Mouse (Mus musculus): ENCODE measurements around the gene Srms. TPM values are rescaled to one million over a fixed set of nuclear protein-coding genes. Genes with fewer than 3 reads are reported as not detected.
A peak's percentile ranks its signal among the peaks of the same experiment; 100 is the strongest.

The Srms gene
- total RNA-seq, 2 experiments from 2014 or later = 0.12 to 0.41 TPM

GRCm38 (mm10) chr2:181237251-181238014, 24.4 kb upstream of the Srms start:
- DNase-seq (ENCODE audit: low spot score in 2 of 2) = no peak
- TF ChIP-seq CTCF (conservative IDR thresholded peaks at IDR 0.05) = no peak
- H3K27ac ChIP-seq = no peak overlapping the region
- no peak overlapping the region for H3K4me3 ChIP-seq

DNA sequence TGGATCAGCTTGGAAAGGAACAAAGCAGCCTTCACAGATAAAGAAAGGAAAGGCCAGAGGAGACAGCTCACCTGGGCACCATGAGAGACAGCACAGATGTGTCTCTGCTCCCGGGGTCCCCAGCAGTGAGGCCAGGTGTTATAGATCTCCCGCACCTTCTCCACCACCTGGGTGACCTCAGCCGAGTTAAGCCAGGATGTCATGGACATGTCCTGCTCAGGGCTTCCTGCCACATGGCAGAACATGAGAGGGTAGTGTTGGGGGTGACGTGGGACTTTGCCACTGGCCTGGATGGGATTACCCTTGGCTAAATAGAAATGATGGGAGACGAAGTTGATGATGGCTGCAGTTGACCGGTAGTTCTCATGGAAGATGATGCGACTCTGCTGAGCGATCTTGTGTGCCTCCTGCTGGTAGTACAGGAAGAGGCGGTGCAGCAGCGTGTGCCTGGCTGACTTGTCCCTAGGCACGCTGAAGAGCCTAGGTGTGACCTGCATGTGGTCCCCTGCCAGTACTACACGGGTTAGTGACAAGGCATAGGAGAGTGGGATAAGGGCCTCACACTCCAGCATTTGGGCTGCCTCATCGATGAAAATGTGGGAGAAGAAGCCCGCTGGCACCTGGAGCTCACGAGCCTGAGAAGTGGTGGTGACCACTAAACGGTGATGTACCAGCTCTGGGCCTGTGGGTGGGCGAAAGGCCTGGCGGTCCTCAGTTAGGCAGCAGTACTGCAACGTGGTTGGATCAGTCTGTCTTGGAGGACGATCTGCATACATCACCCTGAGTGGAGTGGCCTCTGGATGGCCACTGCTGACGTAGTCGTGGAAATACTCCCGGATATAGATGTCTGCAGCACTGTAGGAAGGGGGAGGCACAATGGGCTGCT, 22.9 kb upstream of the Srms start:
- TF ChIP-seq CTCF (conservative IDR thresholded peaks at IDR 0.05) = peak; percentile 40
- DNase-seq (ENCODE audit: low spot score in 2 of 2) = no peak
- H3K27ac ChIP-seq = no peak overlapping the region
- no peak overlapping the region for H3K4me3 ChIP-seq

DNA sequence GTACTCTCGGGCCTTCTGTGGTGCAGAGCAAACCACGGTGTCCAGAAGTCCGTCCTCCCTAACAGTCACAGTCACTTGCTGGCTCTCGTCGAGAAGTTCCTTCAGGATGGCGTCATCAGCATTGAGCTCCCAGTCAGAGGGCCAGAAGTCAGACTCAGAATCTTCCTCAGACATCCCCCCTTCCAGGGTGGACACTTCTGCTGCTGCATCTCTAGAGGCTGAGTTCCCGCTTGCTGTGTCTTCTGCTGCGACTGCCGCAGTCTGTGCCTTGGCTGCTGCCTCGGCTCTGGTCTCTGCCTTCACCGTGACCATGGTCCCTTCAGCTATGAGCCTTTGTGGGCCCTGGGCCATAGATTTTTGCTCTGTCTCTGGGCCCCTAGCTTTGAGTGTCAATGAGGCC, 21.7 kb upstream of the Srms start:
- Histone ChIP-seq H3K4me3 (no peak overlapping the region), H3K27ac (no peak overlapping the region)
- no peak for TF ChIP-seq CTCF (conservative IDR thresholded peaks at IDR 0.05)
- no peak for DNase-seq (ENCODE audit: low spot score in 2 of 2)

DNA sequence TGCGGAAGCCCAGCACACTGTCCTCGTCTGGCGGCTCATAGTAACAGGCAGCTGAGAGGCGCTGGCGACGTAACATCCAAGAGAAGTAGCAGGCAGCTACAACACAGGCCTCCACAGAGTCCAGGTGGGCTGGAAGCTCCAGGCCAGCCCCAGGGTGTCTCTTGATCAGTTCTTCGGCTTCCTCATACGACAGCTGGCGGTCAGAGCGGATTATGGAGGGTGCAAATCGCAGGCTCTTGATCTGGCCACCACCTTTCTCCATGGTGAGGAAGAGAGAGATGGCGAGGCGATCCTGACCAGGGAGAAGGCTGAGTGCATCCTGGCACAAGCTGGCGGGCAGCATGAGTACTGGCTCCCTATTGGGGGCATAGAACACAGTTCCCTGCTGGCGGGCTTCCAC, 20.5 kb upstream of the Srms start:
- Histone ChIP-seq H3K27ac (no peak overlapping the region), H3K4me3 (no peak overlapping the region)
- no peak for TF ChIP-seq CTCF (conservative IDR thresholded peaks at IDR 0.05)
- no peak for DNase-seq (ENCODE audit: low spot score in 2 of 2)

GRCm38 (mm10) chr2:181231171-181231570, 18.2 kb upstream of the Srms start:
- TF ChIP-seq CTCF (conservative IDR thresholded peaks at IDR 0.05) = no peak
- no peak for DNase-seq (ENCODE audit: low spot score in 2 of 2)
- Histone ChIP-seq H3K27ac (no peak overlapping the region), H3K4me3 (no peak overlapping the region)

- Histone ChIP-seq H3K4me3 (no peak overlapping the region), H3K27ac (0 out of 2 replicates have a peak overlapping the region, but pooled peaks have one; percentile 10)
- no peak for DNase-seq (ENCODE audit: low spot score in 2 of 2)
- no peak for TF ChIP-seq CTCF (conservative IDR thresholded peaks at IDR 0.05)
Measured at GRCm38 (mm10) chr2:181228335-181228734, 15.3 kb upstream of the Srms start.

DNA sequence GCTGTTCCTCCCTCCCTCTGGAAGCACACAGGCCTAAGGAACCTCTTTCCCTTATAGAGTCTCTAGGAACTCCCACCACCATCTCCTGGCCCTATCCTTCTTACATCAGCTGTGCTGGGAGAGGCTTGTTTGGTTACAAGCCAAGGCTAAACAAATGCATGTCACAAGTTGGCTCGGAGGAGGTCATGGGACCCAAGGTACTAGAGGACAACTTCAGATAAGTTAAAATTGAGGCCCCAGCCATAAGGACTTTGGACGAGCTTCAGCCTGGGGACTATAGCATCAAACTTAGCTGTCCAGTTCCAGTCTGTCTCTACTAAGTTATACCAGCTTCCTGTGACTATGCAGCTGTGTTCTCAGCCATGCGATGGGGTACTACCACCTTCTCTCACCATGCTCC, 14.1 kb upstream of the Srms start:
- Histone ChIP-seq H3K4me3 (no peak overlapping the region), H3K27ac (no peak overlapping the region)
- TF ChIP-seq CTCF (conservative IDR thresholded peaks at IDR 0.05) = no peak
- no peak for DNase-seq (ENCODE audit: low spot score in 2 of 2)

- H3K4me3 ChIP-seq = no peak overlapping the region
- no peak overlapping the region for H3K27ac ChIP-seq
- TF ChIP-seq CTCF (conservative IDR thresholded peaks at IDR 0.05) = no peak
- DNase-seq (ENCODE audit: low spot score in 2 of 2) = no peak
Measured at GRCm38 (mm10) chr2:181224994-181225393, 12.0 kb upstream of the Srms start.

DNA sequence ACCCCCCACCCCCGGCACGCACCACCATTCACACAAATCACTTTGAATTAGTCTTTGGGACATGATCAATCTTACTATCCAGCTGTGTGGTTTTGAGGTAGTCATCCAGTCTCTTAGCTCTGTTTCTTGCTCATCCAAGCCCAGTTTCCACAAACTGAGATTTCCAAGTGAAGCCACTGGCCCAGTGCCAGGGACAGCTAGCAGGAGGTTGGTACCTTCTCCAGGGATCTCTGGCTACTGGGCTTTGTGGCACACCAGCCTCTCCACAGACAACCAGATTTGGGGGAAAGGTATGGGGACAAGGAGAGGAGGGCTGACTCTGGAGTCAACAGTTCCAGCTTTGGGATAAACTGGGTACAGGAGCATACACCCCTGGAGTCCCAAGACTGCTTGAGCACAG, 7.4 kb upstream of the Srms start:
- H3K4me3 ChIP-seq = no peak overlapping the region
- TF ChIP-seq CTCF (conservative IDR thresholded peaks at IDR 0.05) = no peak
- peak overlapping the region; percentile 68; the same call in 1 of the 2 replicates for H3K27ac ChIP-seq
- no peak for DNase-seq (ENCODE audit: low spot score in 2 of 2)

- peak; percentile 39 for TF ChIP-seq CTCF (conservative IDR thresholded peaks at IDR 0.05)
- DNase-seq (ENCODE audit: low spot score in 2 of 2) = peak; percentile 46 to 60
- peak within 1 kb of the TSS; percentile 50 for H3K4me3 ChIP-seq
- H3K27ac ChIP-seq = peak within 1 kb of the TSS; percentile 68
Measured at GRCm38 (mm10) chr2:181219538-181220216, 6.7 kb upstream of the Srms start, which contains the start of gene Fndc11. TSS of gene Fndc11 (plus strand) at chr2:181220013.

- H3K27ac ChIP-seq = peak overlapping the region; percentile 68
- no peak overlapping the region for H3K4me3 ChIP-seq
- no peak for TF ChIP-seq CTCF (conservative IDR thresholded peaks at IDR 0.05)
- no peak for DNase-seq (ENCODE audit: low spot score in 2 of 2)
Measured at GRCm38 (mm10) chr2:181218881-181219485, 6.0 kb upstream of the Srms start.

GRCm38 (mm10) chr2:181216037-181216436, 3.1 kb upstream of the Srms start:
- Histone ChIP-seq H3K4me3 (no peak overlapping the region), H3K27ac (no peak overlapping the region)
- TF ChIP-seq CTCF (conservative IDR thresholded peaks at IDR 0.05) = no peak
- DNase-seq (ENCODE audit: low spot score in 2 of 2) = no peak
